Mouse (Mus musculus) liver, postnatal 0 days (tissue): ENCODE data around the gene Adam19. TPM values are rescaled to one million over a fixed set of nuclear protein-coding genes. Genes with fewer than 3 reads are reported as not detected.

Experiments
- ATAC-seq: fragments of 200-750 bp; cut with Nextera tagmentation; 2 replicates; pipeline ENCODE4 v1.8.0; 2017; ENCODE audit warnings: mild to moderate bottlenecking, moderate library complexity
- DNase-seq: peaks from one replicate; pipeline ENCODE4 v3.0.0-alpha.2; 2016
- H3K27ac ChIP-seq: fragments of 300-500 bp; sonication (generic); 2 replicates; pipeline ENCODE4 v1.5.1; 2014; ENCODE audit warnings: antibody characterized with exemption, moderate library complexity, mild to moderate bottlenecking, low read depth
- H3K27me3 ChIP-seq: fragments of 300-500 bp; sonication (generic); 2 replicates; pipeline ENCODE4 v1.6.1; 2014; ENCODE audit warnings: low read length, control low read depth, mixed read lengths; ENCODE audit not compliant: insufficient read depth
- H3K36me3 ChIP-seq: fragments of 300-500 bp; sonication (generic); replicated peaks from 2 replicates; pipeline ENCODE4 v1.6.1; 2014; ENCODE audit warnings: mild to moderate bottlenecking, control low read depth, low read length, moderate library complexity, mixed read lengths; ENCODE audit not compliant: insufficient read depth
- H3K4me1 ChIP-seq: fragments of 300-500 bp; sonication (generic); 2 replicates; pipeline ENCODE4 v1.6.1; 2014; ENCODE audit warnings: antibody characterized with exemption, mild to moderate bottlenecking, control low read depth; ENCODE audit not compliant: insufficient read depth
- H3K4me2 ChIP-seq: fragments of 300-500 bp; sonication (generic); 2 replicates; pipeline ENCODE4 v1.6.1; 2014; ENCODE audit warnings: low read depth, mild to moderate bottlenecking, low read length, moderate library complexity, mixed read lengths
- H3K4me3 ChIP-seq: fragments of 300-500 bp; sonication (generic); 2 replicates; pipeline ENCODE4 v1.5.1; 2014; ENCODE audit warnings: low read depth, low read length
- H3K9ac ChIP-seq: fragments of 300-500 bp; sonication (generic); replicated peaks from 2 replicates; pipeline ENCODE4 v1.6.1; 2014; ENCODE audit warnings: mild to moderate bottlenecking, moderate library complexity
- H3K9me3 ChIP-seq: fragments of 300-500 bp; sonication (generic); 2 replicates; pipeline ENCODE4 v1.6.1; 2016; ENCODE audit warnings: mild to moderate bottlenecking, control low read depth, low read length, mixed read lengths
- CTCF ChIP-seq: sonication (generic); IDR thresholded peaks from 2 replicates; pipeline ENCODE4 v1.5.1; 2016; ENCODE audit warnings: antibody characterized with exemption, low read depth
- EP300 ChIP-seq: IDR thresholded peaks from 2 replicates; pipeline ENCODE4 v1.6.1; 2016; ENCODE audit warnings: antibody characterized with exemption, low read depth, mild to moderate bottlenecking
- WGBS: fragments of 180-500 bp; shearing (Covaris S2); extraction: QIAGEN DNeasy Blood & Tissue Kit; methylation state at CpG from one replicate; pipeline ENCODE4 v1.1.7; 2014; ENCODE audit not compliant: insufficient replicate concordance; 5-methylcytosine and 5-hydroxymethylcytosine counted together
- polyA plus RNA-seq: library from polyadenylated mRNA; unstranded; fragments of >200 nt; fragmentation: Nextera tagmentation; extraction: Ambion mirVana; gene quantifications from 2 replicates; pipeline ENCODE4 v1.2.1, GENCODE M21; 2015

The Adam19 gene
- polyA plus RNA-seq, 1 experiment from 2014 or later, result 1.0 TPM

DNA sequence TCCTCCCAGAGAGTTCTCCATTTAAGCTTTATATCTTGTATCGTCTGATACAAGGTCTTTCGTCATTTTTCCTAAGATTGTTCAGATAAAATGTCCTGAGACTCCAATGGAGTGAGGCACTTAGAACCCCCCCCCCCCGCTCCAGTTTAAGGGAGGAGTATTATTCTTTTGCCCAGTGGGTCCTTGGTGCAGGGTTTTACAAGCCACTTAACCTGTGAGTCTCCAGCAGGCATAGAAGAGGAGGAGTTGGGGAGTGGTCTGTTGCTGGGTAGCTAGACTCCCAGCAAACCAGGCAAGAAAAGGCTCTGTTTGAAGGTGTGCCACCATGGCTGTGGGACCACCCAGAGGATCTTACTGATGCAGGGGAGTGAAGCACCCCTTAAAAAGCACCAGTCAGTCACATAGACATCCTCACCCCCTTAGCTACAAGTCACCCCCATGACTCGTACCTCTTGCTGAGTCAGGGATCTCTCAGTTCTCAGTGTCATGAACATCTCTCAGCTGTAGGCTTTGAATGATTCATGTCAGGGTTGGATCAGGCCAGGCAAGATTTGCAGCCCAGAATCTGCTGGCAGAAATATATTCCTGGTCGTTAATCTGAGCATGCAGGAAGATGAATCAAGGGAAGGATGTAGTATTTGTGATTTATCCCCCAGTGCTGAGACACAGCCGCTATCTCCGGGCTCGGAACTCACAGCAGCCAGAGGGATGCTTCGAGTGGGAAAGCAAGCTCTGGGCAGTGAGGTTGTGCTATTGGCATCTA is 59.8 kb downstream of the Adam19 start:
- H3K27ac ChIP-seq, result no peak overlapping the region
- DNase-seq (no peak), ATAC-seq (no peak)
- no peak overlapping the region for H3K9ac ChIP-seq
- no peaks in the 10 kb centered on the region for H3K4me1 ChIP-seq
- TF ChIP-seq CTCF (no peak), EP300 (no peak)
- no peaks in the 10 kb centered on the region for H3K27me3 ChIP-seq
- H3K9me3 ChIP-seq, result no peaks in the 10 kb centered on the region
- 75% methylated on average over 9 of the region's 9 CpGs for WGBS
- H3K36me3 ChIP-seq, result no peaks in the 10 kb centered on the region
- no peak overlapping the region for H3K4me2 ChIP-seq
- no peak overlapping the region for H3K4me3 ChIP-seq

DNA sequence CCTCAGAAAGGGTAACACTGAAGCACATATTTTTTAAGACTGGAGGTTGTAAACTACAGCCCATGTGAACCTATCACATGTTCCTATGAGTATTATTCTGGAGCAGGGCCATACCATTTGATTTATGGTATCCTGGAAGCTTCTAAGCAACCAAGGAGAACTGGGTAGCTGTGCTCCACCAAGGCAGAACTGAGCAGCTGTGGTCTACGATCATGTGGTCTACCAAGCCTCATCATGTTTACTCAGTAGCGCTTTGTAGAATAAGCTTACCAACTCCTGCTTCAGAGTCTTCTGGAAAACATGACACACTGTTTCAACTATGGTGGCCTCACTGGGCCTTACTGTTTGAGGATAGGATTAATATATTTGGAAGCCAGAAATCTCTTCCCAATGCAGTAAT is 60.7 kb downstream of the Adam19 start:
- no peak for ATAC-seq
- H3K9ac ChIP-seq, result no peak overlapping the region
- TF ChIP-seq CTCF (no peak), EP300 (no peak)
- 64% methylated on average over 2 of the region's 2 CpGs for WGBS
- no peaks in the 10 kb centered on the region for H3K36me3 ChIP-seq
- no peak overlapping the region for H3K27ac ChIP-seq
- DNase-seq, result no peak
- H3K27me3 ChIP-seq, result no peaks in the 10 kb centered on the region
- no peak overlapping the region for H3K4me2 ChIP-seq
- no peaks in the 10 kb centered on the region for H3K9me3 ChIP-seq
- H3K4me3 ChIP-seq, result no peak overlapping the region
- H3K4me1 ChIP-seq, result no peaks in the 10 kb centered on the region

GRCm38 (mm10) chr11:46119624-46120023 is 63.8 kb downstream of the Adam19 start:
- Histone ChIP-seq H3K4me1 (peaks cover 10% of the 10 kb centered on the region), H3K4me3 (no peak overlapping the region), H3K27me3 (no peaks in the 10 kb centered on the region), H3K36me3 (no peaks in the 10 kb centered on the region), H3K27ac (no peak overlapping the region), H3K4me2 (no peak overlapping the region), H3K9ac (no peak overlapping the region), H3K9me3 (no peaks in the 10 kb centered on the region)
- TF ChIP-seq EP300 (no peak), CTCF (no peak)
- ATAC-seq (no peak), DNase-seq (no peak)
- WGBS, result 45% methylated on average over 4 of the region's 4 CpGs

GRCm38 (mm10) chr11:46120084-46120483 is 64.3 kb downstream of the Adam19 start:
- WGBS, result 75% methylated on average over 10 of the region's 10 CpGs
- TF ChIP-seq EP300, result no peak
- no peak for TF ChIP-seq CTCF

DNA sequence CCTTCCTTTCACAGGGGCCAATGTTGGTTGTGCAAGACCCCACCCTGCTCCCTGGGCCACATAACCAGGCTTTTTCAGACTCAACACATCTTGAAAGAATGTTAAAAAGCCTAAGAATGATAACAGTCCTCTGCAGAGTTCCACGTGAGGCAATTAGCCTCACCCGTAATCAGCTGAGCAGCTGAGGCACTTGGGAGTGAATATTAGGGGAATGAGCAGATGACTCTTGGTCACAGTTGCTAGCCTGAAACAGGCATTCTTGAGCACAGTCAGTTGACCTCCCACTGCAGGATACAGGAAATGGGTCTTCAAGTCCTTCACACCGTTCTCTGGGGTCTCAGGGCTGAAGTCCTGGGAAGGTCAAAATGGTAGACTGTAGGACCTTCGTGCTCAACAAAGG is 65.9 kb downstream of the Adam19 start:
- 76% methylated on average over 4 of the region's 4 CpGs for WGBS
- no peak for TF ChIP-seq CTCF
- TF ChIP-seq EP300, result no peak

More at GRCm38 (mm10) chr11:46120084-46120483, 64.3 kb downstream of the Adam19 start:
- Histone ChIP-seq H3K9me3 (no peaks in the 10 kb centered on the region), H3K4me1 (peaks cover 10% of the 10 kb centered on the region), H3K27me3 (no peaks in the 10 kb centered on the region), H3K36me3 (no peaks in the 10 kb centered on the region), H3K4me3 (no peak overlapping the region), H3K4me2 (no peak overlapping the region), H3K9ac (no peak overlapping the region), H3K27ac (no peak overlapping the region)
- no peak for DNase-seq
- no peak for ATAC-seq

GRCm38 (mm10) chr11:46122875-46123274 is 67.1 kb downstream of the Adam19 start:
- Histone ChIP-seq H3K4me3 (no peak overlapping the region), H3K4me1 (peaks cover 10% of the 10 kb centered on the region), H3K27me3 (no peaks in the 10 kb centered on the region), H3K36me3 (no peaks in the 10 kb centered on the region), H3K9me3 (no peaks in the 10 kb centered on the region), H3K27ac (peak overlapping the region; percentile 75), H3K9ac (no peak overlapping the region), H3K4me2 (no peak overlapping the region)
- ATAC-seq (no peak), DNase-seq (no peak)
- 68% methylated on average over 4 of the region's 4 CpGs for WGBS
- TF ChIP-seq CTCF, result no peak
- no peak for TF ChIP-seq EP300

More for the DNA sequence above, 65.9 kb downstream of the Adam19 start:
- no peak overlapping the region for H3K4me2 ChIP-seq
- no peak overlapping the region for H3K9ac ChIP-seq
- peaks cover 10% of the 10 kb centered on the region for H3K4me1 ChIP-seq
- DNase-seq, result no peak
- H3K4me3 ChIP-seq, result no peak overlapping the region
- H3K27me3 ChIP-seq, result no peaks in the 10 kb centered on the region
- no peaks in the 10 kb centered on the region for H3K9me3 ChIP-seq
- no peak for ATAC-seq
- no peak overlapping the region for H3K27ac ChIP-seq
- no peaks in the 10 kb centered on the region for H3K36me3 ChIP-seq
